In the genomic region with DNA sequence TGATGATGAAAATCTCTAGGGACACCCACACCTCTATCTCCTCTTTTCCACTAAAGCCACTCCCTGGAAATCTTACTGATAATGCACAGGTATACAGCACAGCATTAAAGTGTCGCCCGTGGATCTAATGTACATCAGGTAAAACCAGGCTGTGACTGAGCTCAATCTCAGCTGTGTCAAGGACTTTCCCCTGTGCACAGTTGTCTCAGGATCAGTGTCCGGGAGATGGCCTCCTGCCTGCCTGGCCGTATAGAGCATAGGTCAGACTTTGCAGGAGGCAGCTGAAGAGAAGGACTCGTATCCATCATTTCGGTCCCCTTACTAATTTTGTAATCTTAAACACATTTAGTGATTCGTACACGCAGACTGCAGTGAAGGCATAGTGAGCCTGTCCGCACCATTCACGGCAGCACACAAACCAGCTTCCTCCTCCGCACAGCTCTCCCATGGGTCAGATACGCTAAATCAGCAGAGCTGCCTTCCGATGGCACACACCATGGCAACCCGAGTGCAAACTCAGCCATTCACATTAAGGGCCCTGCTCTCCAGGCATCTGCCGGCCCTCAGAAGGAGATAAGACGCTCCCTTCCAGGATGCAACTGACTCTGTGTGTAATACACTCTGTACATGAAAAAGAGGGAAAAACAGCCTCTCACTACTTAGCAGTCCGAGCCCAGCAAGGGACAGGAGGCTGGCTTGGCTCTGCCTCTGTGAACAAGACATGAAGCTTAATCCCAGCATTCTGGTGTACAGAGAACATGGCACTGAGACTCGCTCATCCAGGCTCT, we compare ENCODE assay signal across 15 mouse cellular contexts.
DNase-seq lines count a peak whose midpoint lies in the region; ATAC-seq lines count a peak whose summit lies in the region.
"Had no signal": no experiment of that assay in that cellular context is flagged by ENCODE, and none has a peak within 500 bp of the region (broad histone marks: within the 10 kb centered on the region; RNA-seq: fewer than 3 reads in every experiment).

No protein-coding gene starts in this region.

- no peaks in the 10 kb centered on the region for H3K27me3 ChIP-seq in heart, embryonic 11.5 days (ENCODE audit: control insufficient read depth, insufficient read depth, low read length)
- H3K27me3 ChIP-seq in forebrain, embryonic 16.5 days (replicated peaks; ENCODE audit: control insufficient read depth, insufficient read depth, low read length) = no peaks in the 10 kb centered on the region
- no peaks in the 10 kb centered on the region for H3K27me3 ChIP-seq in hindbrain, embryonic 16.5 days (replicated peaks; ENCODE audit: control insufficient read depth, insufficient read depth, low read length)
- H3K27me3 ChIP-seq in neural tube, embryonic 12.5 days (replicated peaks) = no peaks in the 10 kb centered on the region
- H3K27me3 ChIP-seq: embryonic facial prominence, embryonic 13.5 days; limb, embryonic 13.5 days had no signal

- H3K27ac ChIP-seq in heart, embryonic 11.5 days (ENCODE audit: low read depth, low read length) = peak overlapping the region; percentile 10; the same call in 1 of the 2 replicates
- peak overlapping the region; percentile 67 for H3K27ac ChIP-seq in forebrain, embryonic 16.5 days (ENCODE audit: low read length)
- H3K27ac ChIP-seq in hindbrain, embryonic 16.5 days (ENCODE audit: low read depth, low read length) = peak overlapping the region; percentile 73
- H3K27ac ChIP-seq in neural tube, embryonic 12.5 days = no peak overlapping the region
- H3K27ac ChIP-seq: embryonic facial prominence, embryonic 13.5 days; limb, embryonic 13.5 days had no signal

- 0 out of 2 replicates have a peak, but pooled peaks cover 3% of the 10 kb centered on the region for H3K36me3 ChIP-seq in heart, embryonic 11.5 days (ENCODE audit: control insufficient read depth, insufficient read depth, low read length)
- peaks cover 7% of the 10 kb centered on the region for H3K36me3 ChIP-seq in forebrain, embryonic 16.5 days (ENCODE audit: control insufficient read depth, insufficient read depth)
- H3K36me3 ChIP-seq in hindbrain, embryonic 16.5 days (ENCODE audit: control insufficient read depth, insufficient read depth, low read length) = 0 out of 2 replicates have a peak, but pooled peaks cover 3% of the 10 kb centered on the region
- H3K36me3 ChIP-seq in neural tube, embryonic 12.5 days = peaks cover 15% of the 10 kb centered on the region

- H3K4me1 ChIP-seq in heart, embryonic 11.5 days (ENCODE audit: control insufficient read depth, insufficient read depth, low read length) = peaks cover 16% of the 10 kb centered on the region
- peaks cover 12% of the 10 kb centered on the region for H3K4me1 ChIP-seq in forebrain, embryonic 16.5 days (replicated peaks; ENCODE audit: control insufficient read depth, insufficient read depth, low read length)
- peaks cover 10% of the 10 kb centered on the region for H3K4me1 ChIP-seq in hindbrain, embryonic 16.5 days (ENCODE audit: control insufficient read depth, insufficient read depth, low read depth, low read length)
- H3K4me1 ChIP-seq in neural tube, embryonic 12.5 days = peaks cover 9% of the 10 kb centered on the region
- H3K4me1 ChIP-seq: limb, embryonic 13.5 days had no signal

- intact Hi-C loops in heart, postnatal 36 days (cut with DNase I) = no loop called here

- no peaks in the 10 kb centered on the region for H3K9me3 ChIP-seq in heart, embryonic 11.5 days (replicated peaks; ENCODE audit: control insufficient read depth, low read length)
- H3K9me3 ChIP-seq in forebrain, embryonic 16.5 days (ENCODE audit: control insufficient read depth, low read length) = no peaks in the 10 kb centered on the region
- H3K9me3 ChIP-seq in hindbrain, embryonic 16.5 days (ENCODE audit: control insufficient read depth, low read length) = no peaks in the 10 kb centered on the region
- no peaks in the 10 kb centered on the region for H3K9me3 ChIP-seq in neural tube, embryonic 12.5 days
- H3K9me3 ChIP-seq: embryonic facial prominence, embryonic 13.5 days; limb, embryonic 13.5 days had no signal

- no peak overlapping the region for H3K4me3 ChIP-seq in heart, embryonic 11.5 days (ENCODE audit: low read depth, low read length)
- H3K4me3 ChIP-seq in forebrain, embryonic 16.5 days (replicated peaks; ENCODE audit: low read length) = no peak overlapping the region
- H3K4me3 ChIP-seq in hindbrain, embryonic 16.5 days (ENCODE audit: low read length) = no peak overlapping the region
- no peak overlapping the region for H3K4me3 ChIP-seq in neural tube, embryonic 12.5 days
- H3K4me3 ChIP-seq: embryonic facial prominence, embryonic 13.5 days; limb, embryonic 13.5 days had no signal

- 74% methylated on average over 18 of the region's 18 CpGs for WGBS in heart, embryonic 11.5 days (ENCODE audit: insufficient replicate concordance)
- 81% methylated on average over 18 of the region's 18 CpGs for WGBS in forebrain, embryonic 16.5 days
- 40% methylated on average over 18 of the region's 18 CpGs for WGBS in hindbrain, embryonic 16.5 days
- WGBS in neural tube, embryonic 12.5 days = 58% methylated on average over 18 of the region's 18 CpGs

- no peak for DNase-seq in heart, postnatal 36 days
- no peak for DNase-seq in spleen, postnatal 36 days (ENCODE audit: low spot score in 2 of 2)
- DNase-seq in kidney, adult 18-20 months = no peak
- DNase-seq: cerebellum, adult 9-11 months; heart, postnatal 10 days; lung, adult 2 months; right cerebral cortex, postnatal 4 days; thymus, postnatal 14 days had no signal

- no peak for ATAC-seq in heart, embryonic 11.5 days (replicated peaks; ENCODE audit: insufficient number of reproducible peaks, low FRiP score, low TSS enrichment)
- peak; percentile 67 for ATAC-seq in forebrain, embryonic 16.5 days
- peak; percentile 87 for ATAC-seq in hindbrain, embryonic 16.5 days
- peak; percentile 91 for ATAC-seq in neural tube, embryonic 12.5 days (ENCODE audit: low FRiP score, low read depth)
- ATAC-seq: activated CD4-positive, CD25-positive, alpha-beta regulatory T cell, adult 4 months had no signal

- no peak overlapping the region for H3K4me2 ChIP-seq in heart, embryonic 11.5 days
- H3K4me2 ChIP-seq in forebrain, embryonic 16.5 days (ENCODE audit: low read length) = no peak overlapping the region
- no peak overlapping the region for H3K4me2 ChIP-seq in hindbrain, embryonic 16.5 days (ENCODE audit: low read length)
- peak overlapping the region; percentile 18; the same call in 1 of the 2 replicates for H3K4me2 ChIP-seq in neural tube, embryonic 12.5 days (replicated peaks)
- H3K4me2 ChIP-seq: embryonic facial prominence, embryonic 13.5 days; limb, embryonic 13.5 days had no signal

- no peak overlapping the region for H3K9ac ChIP-seq in heart, embryonic 11.5 days (ENCODE audit: low read depth, low read length)
- no peak overlapping the region for H3K9ac ChIP-seq in forebrain, embryonic 16.5 days (replicated peaks; ENCODE audit: low read depth, low read length)
- no peak overlapping the region for H3K9ac ChIP-seq in hindbrain, embryonic 16.5 days (ENCODE audit: low read depth, low read length)
- no peak overlapping the region for H3K9ac ChIP-seq in neural tube, embryonic 12.5 days
- H3K9ac ChIP-seq: embryonic facial prominence, embryonic 13.5 days; limb, embryonic 13.5 days had no signal
